Mouse (Mus musculus) kidney, adult 2 months (tissue): ENCODE measurements around the gene Tnfrsf13c. TPM values are rescaled to one million over a fixed set of nuclear protein-coding genes. Genes with fewer than 3 reads are reported as not detected.

Experiments used
- DNase-seq: peaks from one replicate; pipeline ENCODE4 v3.0.0; 2021
- H3K27ac ChIP-seq: fragments of 200-500 bp; 2 replicates; pipeline ENCODE4 v1.5.1; 2012; ENCODE audit warnings: low read depth, low read length, control low read depth, inconsistent platforms; ENCODE audit not compliant: insufficient read depth
- H3K27me3 ChIP-seq: fragments of 200-500 bp; replicated peaks from 2 replicates; pipeline ENCODE4 v1.6.1; 2012; ENCODE audit warnings: mild to moderate bottlenecking, moderate library complexity, low read length, inconsistent platforms; ENCODE audit not compliant: control insufficient read depth, insufficient read depth
- H3K36me3 ChIP-seq: fragments of 200-500 bp; 2 replicates; pipeline ENCODE4 v1.6.1; 2012; ENCODE audit warnings: mild to moderate bottlenecking, moderate library complexity, low read length, inconsistent platforms; ENCODE audit not compliant: control insufficient read depth, insufficient read depth
- H3K4me1 ChIP-seq: fragments of 200-500 bp; 2 replicates; pipeline ENCODE4 v1.6.1; 2011; ENCODE audit warnings: low read length; ENCODE audit not compliant: control insufficient read depth, insufficient read depth
- H3K4me3 ChIP-seq: fragments of 200-500 bp; 2 replicates; pipeline ENCODE4 v1.5.1; 2011; ENCODE audit warnings: mild to moderate bottlenecking, low read depth, low read length, control low read depth; ENCODE audit not compliant: insufficient read depth
- CTCF ChIP-seq: fragments of 200-500 bp; conservative IDR thresholded peaks from 2 replicates; pipeline ENCODE4 v1.5.1; 2011; ENCODE audit warnings: low read depth, mild to moderate bottlenecking, control low read depth, low read length, moderate library complexity, mixed read lengths; ENCODE audit not compliant: insufficient read depth, insufficient read length
- POLR2A ChIP-seq: fragments of 200-500 bp; IDR thresholded peaks from one replicate; pipeline ENCODE4 v1.6.1; 2011; ENCODE audit warnings: low read depth, low read length, control low read depth
- WGBS: fragments of 180-500 bp; shearing (Covaris S2); methylation state at CpG from one replicate; pipeline ENCODE4 v1.1.7; 2018; 5-methylcytosine and 5-hydroxymethylcytosine counted together
- polyA plus RNA-seq: library from polyadenylated mRNA; depleted of rRNA; stranded (reverse); fragments of >200 nt; gene quantifications from 2 replicates; pipeline ENCODE4 v1.2.3, GENCODE M21; 2012

The Tnfrsf13c gene
- polyA plus RNA-seq, 1 experiment = 3.5 TPM

DNA sequence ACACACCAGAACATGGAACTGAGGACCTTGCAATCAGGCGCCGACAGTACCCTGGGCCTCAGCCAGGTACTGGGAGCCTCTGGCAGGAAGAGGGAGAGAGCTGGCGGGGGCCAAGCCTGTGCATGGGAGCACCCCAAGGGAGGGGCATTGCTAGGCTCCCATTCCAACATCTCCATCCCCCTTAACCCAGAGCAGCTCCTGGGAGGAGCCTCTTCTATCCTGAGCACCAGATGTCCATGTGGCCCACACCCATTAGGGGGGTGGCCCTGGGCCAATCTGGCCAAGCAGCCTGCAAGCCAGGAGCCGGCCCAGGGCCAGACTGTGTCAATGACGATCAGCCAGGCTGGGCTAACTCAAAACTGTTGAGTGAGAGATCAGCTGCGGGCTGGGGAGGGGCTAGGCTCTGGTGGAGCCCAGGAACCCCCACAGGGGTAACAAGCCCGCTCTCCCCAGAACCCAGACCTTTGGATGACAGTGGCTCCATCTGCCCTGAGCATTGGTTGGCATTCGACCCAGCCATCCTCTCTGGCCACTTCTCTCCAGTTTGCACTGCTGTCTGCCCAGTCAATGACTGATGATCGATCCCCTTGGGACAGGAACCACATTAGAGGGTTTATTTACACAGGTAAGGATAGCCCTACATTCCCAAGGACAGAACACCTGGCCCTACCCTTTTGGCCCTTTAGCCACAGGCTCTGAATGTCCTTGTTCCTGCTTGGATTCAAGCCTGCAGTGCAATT, 17.6 kb downstream of the Tnfrsf13c start:
- no peak overlapping the region for H3K27ac ChIP-seq
- TF ChIP-seq POLR2A (no peak), CTCF (no peak)
- H3K4me3 ChIP-seq = no peak overlapping the region
- H3K36me3 ChIP-seq = no peaks in the 10 kb centered on the region; the same call in 1 of the 2 replicates
- no peaks in the 10 kb centered on the region for H3K27me3 ChIP-seq
- H3K4me1 ChIP-seq = no peaks in the 10 kb centered on the region
- DNase-seq = peak; percentile 16
- WGBS = 69% methylated on average over 9 of the region's 9 CpGs

DNA sequence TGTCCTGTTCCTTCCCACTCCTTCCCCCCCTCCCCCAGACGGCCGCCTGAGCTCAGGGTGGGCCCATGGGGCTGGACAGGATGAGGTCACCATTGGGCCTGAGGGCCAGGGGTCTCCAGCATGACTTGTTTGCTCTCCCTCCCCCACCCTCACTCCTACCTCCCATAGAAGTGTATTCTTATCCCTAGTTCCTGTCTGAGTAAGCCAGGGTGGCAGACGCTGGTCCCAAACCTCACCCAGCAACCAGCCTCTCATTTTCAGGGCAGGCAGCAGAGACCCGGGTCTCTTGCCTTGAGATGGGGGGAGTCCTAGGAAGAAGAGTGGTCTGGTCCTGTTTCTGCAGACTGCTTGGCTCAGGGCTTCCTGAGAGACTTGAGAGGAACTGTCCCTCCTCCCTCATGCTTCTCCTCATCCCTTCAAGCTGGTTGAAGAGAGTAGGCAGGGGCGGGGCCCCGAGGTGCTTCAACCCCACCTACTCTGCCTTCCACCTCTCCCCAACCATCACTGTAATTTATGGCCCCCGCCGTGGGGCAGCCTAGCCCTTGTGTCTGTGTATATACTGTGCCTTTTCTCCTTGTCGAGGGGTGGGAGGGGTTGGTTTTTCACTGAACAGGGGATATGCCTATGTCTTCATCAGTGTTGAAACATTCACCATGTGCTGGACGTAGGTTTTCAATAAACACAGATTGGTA, 19.3 kb downstream of the Tnfrsf13c start:
- H3K36me3 ChIP-seq = no peaks in the 10 kb centered on the region; the same call in none of the 2 replicates
- H3K4me3 ChIP-seq = no peak overlapping the region
- TF ChIP-seq CTCF = no peak
- TF ChIP-seq POLR2A = no peak
- no peak for DNase-seq
- 67% methylated on average over 10 of the region's 10 CpGs for WGBS
- no peaks in the 10 kb centered on the region for H3K4me1 ChIP-seq
- H3K27me3 ChIP-seq = no peaks in the 10 kb centered on the region
- H3K27ac ChIP-seq = no peak overlapping the region

DNA sequence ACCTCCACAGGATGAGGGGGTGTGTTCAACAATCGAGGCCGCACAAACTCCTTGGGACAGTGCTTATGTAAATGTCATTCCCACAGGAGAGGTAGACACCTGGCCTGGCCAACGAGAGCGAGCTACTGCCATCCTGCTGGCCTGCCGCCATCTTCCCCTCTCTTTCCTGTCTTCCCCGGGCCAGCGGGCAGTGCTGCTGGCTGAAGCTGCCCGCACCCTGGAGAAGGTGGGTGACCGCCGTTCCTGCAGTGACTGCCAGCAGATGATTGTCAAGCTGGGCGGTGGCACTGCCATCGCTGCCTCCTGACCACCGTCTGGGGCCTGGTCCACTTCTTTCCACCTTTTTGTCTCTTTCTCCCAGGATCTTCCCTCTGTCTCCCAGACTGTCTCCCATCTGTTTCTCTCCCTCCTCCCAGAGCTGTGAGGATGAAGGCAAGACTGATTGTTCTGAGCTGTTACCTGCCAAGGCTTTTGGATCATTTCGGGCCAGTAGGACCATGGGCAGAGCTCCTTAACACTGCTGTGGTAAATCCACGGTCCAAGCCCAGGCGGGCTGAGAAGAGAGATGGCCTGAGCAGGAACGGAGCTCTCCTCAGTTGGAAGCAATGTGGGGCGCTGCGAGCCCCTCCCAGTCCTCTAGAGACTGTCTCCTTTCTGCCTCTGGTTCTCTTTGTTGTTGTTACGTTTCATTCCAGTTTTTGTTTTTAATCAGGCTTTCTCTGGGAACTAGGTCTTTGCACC, 20.4 kb downstream of the Tnfrsf13c start:
- H3K4me3 ChIP-seq = no peak overlapping the region
- WGBS = 88% methylated on average over 20 of the region's 20 CpGs
- no peak for DNase-seq
- no peak for TF ChIP-seq POLR2A
- no peak for TF ChIP-seq CTCF
- no peaks in the 10 kb centered on the region for H3K27me3 ChIP-seq
- peaks cover 2% of the 10 kb centered on the region for H3K36me3 ChIP-seq
- H3K4me1 ChIP-seq = no peaks in the 10 kb centered on the region
- no peak overlapping the region for H3K27ac ChIP-seq

DNA sequence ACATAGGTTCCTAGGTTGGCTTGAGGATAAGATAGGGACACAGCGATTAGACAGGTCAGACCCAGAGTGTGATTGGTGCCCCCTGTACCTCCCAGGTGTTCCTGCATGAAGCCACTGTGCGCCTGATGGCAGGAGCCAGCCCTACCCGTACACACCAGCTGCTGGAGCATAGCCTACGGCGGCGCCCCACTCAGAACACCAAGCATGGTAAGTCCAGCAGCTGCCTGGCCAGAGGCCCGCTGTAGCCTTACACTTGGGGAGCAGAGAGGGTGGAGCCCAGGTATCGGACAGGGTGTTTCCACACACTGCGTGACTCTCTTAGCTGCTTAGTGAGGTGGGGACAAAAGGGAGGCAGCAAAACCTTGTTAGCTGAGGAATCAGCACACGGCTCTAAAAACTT, 21.1 kb downstream of the Tnfrsf13c start:
- 94% methylated on average over 10 of the region's 10 CpGs for WGBS
- TF ChIP-seq CTCF (no peak), POLR2A (no peak)
- Histone ChIP-seq H3K4me1 (no peaks in the 10 kb centered on the region), H3K4me3 (no peak overlapping the region), H3K27me3 (no peaks in the 10 kb centered on the region), H3K36me3 (peaks cover 2% of the 10 kb centered on the region), H3K27ac (no peak overlapping the region)
- DNase-seq = no peak

DNA sequence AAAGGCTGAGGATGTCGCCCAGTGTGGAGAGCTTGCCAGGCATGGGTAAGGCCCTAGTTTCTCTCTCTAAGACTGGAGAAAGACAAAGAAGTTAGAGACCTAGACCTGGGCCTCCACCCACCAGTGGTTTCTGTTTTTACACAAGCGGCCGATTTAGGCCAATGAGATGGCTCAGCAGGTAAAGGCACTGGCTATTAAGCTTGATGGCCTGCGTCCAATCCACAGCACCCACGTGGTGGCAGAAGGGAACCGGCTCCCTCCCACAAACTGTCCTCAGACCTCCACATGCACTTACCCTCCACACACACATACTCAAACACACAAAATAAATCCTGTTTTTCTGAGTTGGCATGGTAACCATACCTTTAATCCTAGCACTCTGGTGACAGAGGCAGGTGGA, 22.1 kb downstream of the Tnfrsf13c start:
- 63% methylated on average over 6 of the region's 6 CpGs for WGBS
- Histone ChIP-seq H3K4me3 (no peak overlapping the region), H3K36me3 (peaks cover 2% of the 10 kb centered on the region)

DNA sequence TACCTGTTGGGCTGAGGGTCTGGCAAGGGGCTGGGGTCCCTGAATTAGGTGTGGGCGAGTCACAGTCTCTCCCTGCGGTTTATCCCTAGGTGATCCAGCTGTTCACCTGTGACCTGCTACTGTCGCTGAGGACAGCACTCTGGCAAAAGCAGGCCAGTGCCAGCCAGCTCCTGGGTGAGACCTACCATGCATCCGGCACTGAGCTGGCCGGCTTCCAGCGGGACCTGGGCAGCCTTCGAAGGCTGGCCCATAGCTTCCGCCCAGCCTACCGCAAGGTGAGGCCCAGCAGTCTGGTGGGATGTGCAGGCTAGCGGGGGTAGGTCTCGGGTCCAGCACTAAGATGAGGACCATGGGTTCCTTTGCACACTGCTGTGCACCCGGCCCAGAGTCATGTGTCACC, 24.6 kb downstream of the Tnfrsf13c start:
- Histone ChIP-seq H3K27me3 (no peaks in the 10 kb centered on the region), H3K4me3 (no peak overlapping the region), H3K36me3 (peaks cover 2% of the 10 kb centered on the region), H3K4me1 (no peaks in the 10 kb centered on the region), H3K27ac (no peak overlapping the region)
- no peak for TF ChIP-seq POLR2A
- no peak for TF ChIP-seq CTCF
- 71% methylated on average over 12 of the region's 12 CpGs for WGBS
- peak; percentile 12 for DNase-seq

More for the DNA sequence above, 22.1 kb downstream of the Tnfrsf13c start:
- TF ChIP-seq POLR2A = no peak
- TF ChIP-seq CTCF = no peak
- H3K4me1 ChIP-seq = no peaks in the 10 kb centered on the region
- H3K27me3 ChIP-seq = no peaks in the 10 kb centered on the region
- H3K27ac ChIP-seq = no peak overlapping the region
- DNase-seq = no peak

DNA sequence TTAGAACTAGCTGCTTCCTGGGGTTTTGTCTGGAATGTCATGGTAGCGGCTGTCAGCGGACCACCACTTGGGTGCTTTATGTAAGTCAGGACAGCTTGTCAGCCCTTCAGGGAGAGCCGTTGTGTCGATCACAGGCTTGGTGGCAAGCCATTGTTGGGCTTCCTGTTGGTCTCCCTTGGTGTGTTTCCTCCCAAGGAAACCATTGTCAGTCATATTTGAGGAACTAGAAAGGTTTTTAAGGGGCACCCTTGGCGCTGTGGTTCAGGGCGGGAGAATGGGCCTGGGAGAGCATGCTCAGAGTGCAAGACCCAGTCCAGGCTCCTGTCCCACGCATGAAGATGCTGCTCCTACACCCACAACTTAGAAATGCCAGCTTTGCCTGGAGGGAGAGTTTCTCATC, 25.8 kb downstream of the Tnfrsf13c start:
- no peaks in the 10 kb centered on the region for H3K27me3 ChIP-seq
- H3K4me3 ChIP-seq = no peak overlapping the region
- H3K36me3 ChIP-seq = peaks cover 2% of the 10 kb centered on the region; the same call in 1 of the 2 replicates
- TF ChIP-seq POLR2A (no peak), CTCF (no peak)
- no peak for DNase-seq
- WGBS = 83% methylated on average over 7 of the region's 7 CpGs
- H3K4me1 ChIP-seq = no peaks in the 10 kb centered on the region
- no peak overlapping the region for H3K27ac ChIP-seq
